Mouse (Mus musculus): ENCODE results near the gene Ptprj. TPM values are rescaled to one million over a fixed set of nuclear protein-coding genes. Genes with fewer than 3 reads are reported as not detected.

Gene Ptprj
- polyA plus RNA-seq, 1 experiment from 2014 or later = 2.5 TPM

- ATAC-seq (replicated peaks; ENCODE audit: low FRiP score) (no peak), DNase-seq (ENCODE audit: low spot score) (no peak)
- Histone ChIP-seq H3K4me1 (replicated peaks; ENCODE audit: control insufficient read depth, insufficient read depth, low read length) (no peaks in the 10 kb centered on the region), H3K9ac (ENCODE audit: low read length) (no peak overlapping the region), H3K4me3 (ENCODE audit: low read depth, low read length) (no peak overlapping the region), H3K4me2 (ENCODE audit: low read depth, low read length, severe bottlenecking) (no peak overlapping the region), H3K36me3 (ENCODE audit: control insufficient read depth, insufficient read depth, low read length) (no peaks in the 10 kb centered on the region), H3K27ac (ENCODE audit: low read depth, low read length) (no peak overlapping the region), H3K9me3 (ENCODE audit: control insufficient read depth, low read length) (no peaks in the 10 kb centered on the region), H3K27me3 (ENCODE audit: control insufficient read depth, insufficient read depth, low read length) (no peaks in the 10 kb centered on the region)
- 38% methylated on average over 5 of the region's 5 CpGs for WGBS
These were observed 35.2 kb downstream of the Ptprj start for GRCm38 (mm10) chr2:90545261-90545660.

GRCm38 (mm10) chr2:90543989-90544388 lies 36.5 kb downstream of the Ptprj start:
- Histone ChIP-seq H3K4me3 (ENCODE audit: low read depth, low read length) (no peak overlapping the region), H3K27me3 (ENCODE audit: control insufficient read depth, insufficient read depth, low read length) (no peaks in the 10 kb centered on the region), H3K36me3 (ENCODE audit: control insufficient read depth, insufficient read depth, low read length) (no peaks in the 10 kb centered on the region), H3K27ac (ENCODE audit: low read depth, low read length) (no peak overlapping the region), H3K4me1 (replicated peaks; ENCODE audit: control insufficient read depth, insufficient read depth, low read length) (no peaks in the 10 kb centered on the region), H3K9me3 (ENCODE audit: control insufficient read depth, low read length) (no peaks in the 10 kb centered on the region), H3K9ac (ENCODE audit: low read length) (no peak overlapping the region), H3K4me2 (ENCODE audit: low read depth, low read length, severe bottlenecking) (no peak overlapping the region)
- ATAC-seq (replicated peaks; ENCODE audit: low FRiP score) = no peak
- DNase-seq (ENCODE audit: low spot score) = no peak
- 96% methylated on average over 3 of the region's 3 CpGs for WGBS

DNA sequence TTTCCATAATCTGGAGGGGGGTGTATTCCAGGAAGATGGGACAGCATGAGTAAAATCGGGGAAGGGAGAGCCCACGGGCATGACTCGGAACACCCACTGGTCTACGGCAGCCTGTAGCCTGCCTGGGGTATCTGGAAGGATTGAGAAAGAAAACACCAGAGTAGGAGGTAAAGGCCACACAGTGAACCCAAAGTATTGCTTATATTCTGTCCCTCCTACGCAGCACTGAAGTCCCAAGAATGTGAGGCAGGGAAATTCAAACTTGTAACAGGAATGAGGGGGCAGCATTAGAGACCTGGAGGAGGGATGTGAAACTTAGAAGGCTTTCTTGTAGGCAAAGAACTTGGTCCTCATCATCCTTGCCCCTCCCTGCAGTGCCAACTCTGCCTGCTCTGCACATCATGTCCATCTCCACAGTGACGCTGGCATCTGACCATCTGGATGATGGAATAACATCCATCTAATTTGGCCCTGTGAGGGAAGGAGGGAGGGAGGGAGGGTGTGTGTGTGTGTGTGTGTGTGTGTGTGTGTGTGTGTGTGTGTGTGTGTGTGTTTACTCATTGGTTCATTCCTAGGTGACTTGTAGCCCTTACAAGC lies 37.2 kb downstream of the Ptprj start:
- 91% methylated on average over 6 of the region's 6 CpGs for WGBS
- Histone ChIP-seq H3K4me3 (ENCODE audit: low read depth, low read length) (no peak overlapping the region), H3K4me1 (replicated peaks; ENCODE audit: control insufficient read depth, insufficient read depth, low read length) (no peaks in the 10 kb centered on the region), H3K4me2 (ENCODE audit: low read depth, low read length, severe bottlenecking) (no peak overlapping the region), H3K36me3 (ENCODE audit: control insufficient read depth, insufficient read depth, low read length) (no peaks in the 10 kb centered on the region), H3K27ac (ENCODE audit: low read depth, low read length) (no peak overlapping the region), H3K27me3 (ENCODE audit: control insufficient read depth, insufficient read depth, low read length) (no peaks in the 10 kb centered on the region), H3K9ac (ENCODE audit: low read length) (no peak overlapping the region), H3K9me3 (ENCODE audit: control insufficient read depth, low read length) (no peaks in the 10 kb centered on the region)
- DNase-seq (ENCODE audit: low spot score) (no peak), ATAC-seq (replicated peaks; ENCODE audit: low FRiP score) (no peak)

- H3K36me3 ChIP-seq (ENCODE audit: control insufficient read depth, insufficient read depth, low read length) = no peaks in the 10 kb centered on the region
- DNase-seq (ENCODE audit: low spot score) (no peak), ATAC-seq (replicated peaks; ENCODE audit: low FRiP score) (no peak)
- no peaks in the 10 kb centered on the region for H3K9me3 ChIP-seq (ENCODE audit: control insufficient read depth, low read length)
- no peak overlapping the region for H3K27ac ChIP-seq (ENCODE audit: low read depth, low read length)
- no peaks in the 10 kb centered on the region for H3K27me3 ChIP-seq (ENCODE audit: control insufficient read depth, insufficient read depth, low read length)
- no peak overlapping the region for H3K9ac ChIP-seq (ENCODE audit: low read length)
- 86% methylated on average over 2 of the region's 2 CpGs for WGBS
- H3K4me1 ChIP-seq (replicated peaks; ENCODE audit: control insufficient read depth, insufficient read depth, low read length) = no peaks in the 10 kb centered on the region
- H3K4me3 ChIP-seq (ENCODE audit: low read depth, low read length) = no peak overlapping the region
- no peak overlapping the region for H3K4me2 ChIP-seq (ENCODE audit: low read depth, low read length, severe bottlenecking)
These were observed 37.8 kb downstream of the Ptprj start for GRCm38 (mm10) chr2:90542656-90543055.

DNA sequence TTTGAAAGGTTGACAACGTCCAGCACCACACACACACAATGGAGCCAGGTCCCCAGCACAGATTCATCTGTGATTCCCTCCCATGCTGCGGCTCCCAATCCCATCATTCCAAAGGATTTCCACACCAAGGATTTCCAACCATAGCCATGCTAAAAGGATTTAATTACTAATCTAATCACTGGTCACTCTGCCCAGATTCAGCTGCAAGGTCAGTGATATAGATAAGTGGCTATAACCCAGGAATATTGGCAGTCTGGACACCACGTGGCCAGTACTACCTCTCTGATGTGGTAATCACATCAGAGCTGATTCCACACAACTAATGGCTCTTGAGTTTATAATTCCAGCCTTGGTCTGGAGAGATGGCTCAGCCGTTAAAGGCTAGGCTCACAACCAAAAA lies 41.2 kb downstream of the Ptprj start:
- DNase-seq (ENCODE audit: low spot score) (no peak), ATAC-seq (replicated peaks; ENCODE audit: low FRiP score) (no peak)
- Histone ChIP-seq H3K27ac (ENCODE audit: low read depth, low read length) (no peak overlapping the region), H3K4me2 (ENCODE audit: low read depth, low read length, severe bottlenecking) (no peak overlapping the region), H3K9me3 (ENCODE audit: control insufficient read depth, low read length) (no peaks in the 10 kb centered on the region), H3K36me3 (ENCODE audit: control insufficient read depth, insufficient read depth, low read length) (no peaks in the 10 kb centered on the region), H3K27me3 (ENCODE audit: control insufficient read depth, insufficient read depth, low read length) (no peaks in the 10 kb centered on the region), H3K9ac (ENCODE audit: low read length) (no peak overlapping the region), H3K4me3 (ENCODE audit: low read depth, low read length) (no peak overlapping the region), H3K4me1 (replicated peaks; ENCODE audit: control insufficient read depth, insufficient read depth, low read length) (0 out of 2 replicates have a peak, but pooled peaks cover 3% of the 10 kb centered on the region)
- 76% methylated on average over 4 of the region's 4 CpGs for WGBS

DNA sequence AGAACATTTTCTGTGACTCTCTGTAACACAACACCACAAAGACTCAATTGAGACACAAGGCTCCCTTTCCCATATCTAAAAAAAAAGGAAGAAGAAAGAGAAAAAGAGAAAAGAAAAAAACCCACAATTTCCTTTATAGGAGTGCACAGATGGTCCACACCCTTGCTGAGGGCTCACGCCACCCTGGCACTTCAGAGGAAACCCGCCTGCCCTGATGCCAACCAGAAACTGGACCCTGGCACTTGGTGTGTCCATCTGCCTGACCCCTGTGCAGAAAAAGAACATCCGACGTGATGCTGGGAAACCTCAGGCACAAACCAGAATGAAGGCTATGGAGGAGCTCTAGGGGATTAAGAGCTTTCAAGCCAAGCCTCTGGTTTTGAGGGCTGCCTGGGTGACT lies 43.2 kb downstream of the Ptprj start:
- H3K4me2 ChIP-seq (ENCODE audit: low read depth, low read length, severe bottlenecking) = no peak overlapping the region
- H3K27me3 ChIP-seq (ENCODE audit: control insufficient read depth, insufficient read depth, low read length) = no peaks in the 10 kb centered on the region
- H3K4me3 ChIP-seq (ENCODE audit: low read depth, low read length) = no peak overlapping the region
- no peaks in the 10 kb centered on the region for H3K9me3 ChIP-seq (ENCODE audit: control insufficient read depth, low read length)
- no peaks in the 10 kb centered on the region for H3K36me3 ChIP-seq (ENCODE audit: control insufficient read depth, insufficient read depth, low read length)
- no peak for ATAC-seq (replicated peaks; ENCODE audit: low FRiP score)
- H3K9ac ChIP-seq (ENCODE audit: low read length) = no peak overlapping the region
- DNase-seq (ENCODE audit: low spot score) = no peak
- no peak overlapping the region for H3K27ac ChIP-seq (ENCODE audit: low read depth, low read length)
- H3K4me1 ChIP-seq (replicated peaks; ENCODE audit: control insufficient read depth, insufficient read depth, low read length) = 0 out of 2 replicates have a peak, but pooled peaks cover 3% of the 10 kb centered on the region
- 70% methylated on average over 4 of the region's 4 CpGs for WGBS

DNA sequence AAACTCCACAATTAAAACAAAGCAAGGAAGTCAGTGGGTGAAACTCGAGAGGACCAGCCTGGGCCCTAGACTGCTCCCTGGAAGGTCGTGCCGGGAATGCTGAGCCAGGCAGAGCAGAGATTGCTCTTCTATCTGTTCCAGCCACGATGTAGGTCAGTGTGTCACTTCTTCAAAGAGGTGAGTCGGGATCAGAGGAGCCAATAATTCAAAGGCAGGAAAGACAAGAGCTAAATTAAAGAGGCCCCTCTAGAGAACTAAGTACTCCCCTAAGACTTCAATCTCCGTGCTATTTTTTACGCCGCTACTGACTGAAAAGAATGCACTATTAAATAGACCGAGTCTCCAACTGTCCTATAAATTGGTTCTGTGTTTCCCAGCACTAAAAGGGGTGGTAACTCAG lies 43.9 kb downstream of the Ptprj start:
- 58% methylated on average over 9 of the region's 9 CpGs for WGBS
- no peaks in the 10 kb centered on the region for H3K27me3 ChIP-seq (ENCODE audit: control insufficient read depth, insufficient read depth, low read length)
- H3K9me3 ChIP-seq (ENCODE audit: control insufficient read depth, low read length) = no peaks in the 10 kb centered on the region
- no peak overlapping the region for H3K4me3 ChIP-seq (ENCODE audit: low read depth, low read length)
- no peak for ATAC-seq (replicated peaks; ENCODE audit: low FRiP score)
- H3K27ac ChIP-seq (ENCODE audit: low read depth, low read length) = no peak overlapping the region
- H3K4me1 ChIP-seq (replicated peaks; ENCODE audit: control insufficient read depth, insufficient read depth, low read length) = 0 out of 2 replicates have a peak, but pooled peaks cover 3% of the 10 kb centered on the region
- H3K4me2 ChIP-seq (ENCODE audit: low read depth, low read length, severe bottlenecking) = no peak overlapping the region
- no peaks in the 10 kb centered on the region for H3K36me3 ChIP-seq (ENCODE audit: control insufficient read depth, insufficient read depth, low read length)
- H3K9ac ChIP-seq (ENCODE audit: low read length) = no peak overlapping the region
- no peak for DNase-seq (ENCODE audit: low spot score)

- no peaks in the 10 kb centered on the region for H3K36me3 ChIP-seq (ENCODE audit: control insufficient read depth, insufficient read depth, low read length)
- 0 out of 2 replicates have a peak, but pooled peaks cover 3% of the 10 kb centered on the region for H3K4me1 ChIP-seq (replicated peaks; ENCODE audit: control insufficient read depth, insufficient read depth, low read length)
- H3K27ac ChIP-seq (ENCODE audit: low read depth, low read length) = no peak overlapping the region
- H3K27me3 ChIP-seq (ENCODE audit: control insufficient read depth, insufficient read depth, low read length) = no peaks in the 10 kb centered on the region
- no peak for ATAC-seq (replicated peaks; ENCODE audit: low FRiP score)
- DNase-seq (ENCODE audit: low spot score) = no peak
- H3K4me2 ChIP-seq (ENCODE audit: low read depth, low read length, severe bottlenecking) = no peak overlapping the region
- H3K9me3 ChIP-seq (ENCODE audit: control insufficient read depth, low read length) = no peaks in the 10 kb centered on the region
- H3K4me3 ChIP-seq (ENCODE audit: low read depth, low read length) = no peak overlapping the region
- WGBS = 83% methylated on average over 6 of the region's 6 CpGs
- no peak overlapping the region for H3K9ac ChIP-seq (ENCODE audit: low read length)
These were observed 45.7 kb downstream of the Ptprj start for GRCm38 (mm10) chr2:90534751-90535150.

DNA sequence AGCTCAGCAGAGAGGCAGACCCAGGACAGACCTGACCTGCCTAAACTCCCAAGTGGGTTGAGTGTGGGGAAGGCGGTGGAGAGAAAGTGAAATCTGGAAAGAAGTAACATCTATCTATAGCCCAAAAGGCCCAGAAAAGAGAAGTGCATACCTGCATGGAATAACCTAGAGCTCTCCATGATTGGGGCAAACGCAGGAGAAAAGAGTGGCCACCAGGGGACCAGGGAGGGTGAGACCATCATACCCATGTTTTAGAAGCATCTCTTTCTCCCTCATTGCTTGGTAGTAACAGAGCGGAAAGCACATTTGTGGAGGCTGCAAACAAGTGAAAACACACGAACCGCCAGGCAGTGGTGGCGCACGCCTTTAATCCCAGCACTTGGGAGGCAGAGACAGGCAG lies 46.5 kb downstream of the Ptprj start:
- H3K4me2 ChIP-seq (ENCODE audit: low read depth, low read length, severe bottlenecking) = no peak overlapping the region
- no peaks in the 10 kb centered on the region for H3K27me3 ChIP-seq (ENCODE audit: control insufficient read depth, insufficient read depth, low read length)
- no peak overlapping the region for H3K9ac ChIP-seq (ENCODE audit: low read length)
- 0 out of 2 replicates have a peak, but pooled peaks cover 3% of the 10 kb centered on the region for H3K4me1 ChIP-seq (replicated peaks; ENCODE audit: control insufficient read depth, insufficient read depth, low read length)
- no peak for DNase-seq (ENCODE audit: low spot score)
- H3K9me3 ChIP-seq (ENCODE audit: control insufficient read depth, low read length) = no peaks in the 10 kb centered on the region
- WGBS = 93% methylated on average over 7 of the region's 7 CpGs
- ATAC-seq (replicated peaks; ENCODE audit: low FRiP score) = no peak
- H3K4me3 ChIP-seq (ENCODE audit: low read depth, low read length) = no peak overlapping the region
- no peaks in the 10 kb centered on the region for H3K36me3 ChIP-seq (ENCODE audit: control insufficient read depth, insufficient read depth, low read length)
- no peak overlapping the region for H3K27ac ChIP-seq (ENCODE audit: low read depth, low read length)

All from forebrain, embryonic 11.5 days (tissue).